Mouse (Mus musculus) R1 (cell line): Measurements from ENCODE around the gene Sh3gl1.
"Not testable (repeated sequence)": the region's sequence is repeated elsewhere in the genome, so short reads cannot be mapped to it uniquely, and the experiment has no call there.

Source experiments
- DNase-seq: peaks from one replicate; pipeline ENCODE4 v3.0.0-alpha.2; 2018; ENCODE audit warnings: low read depth, low spot score

Sh3gl1 gene

GRCm38 (mm10) chr17:56036176-56036900 lies at the start of gene Sh3gl1:
TSS of gene Sh3gl1 (minus strand) at chr17:56036635.
- DNase-seq = peak; percentile 97

- DNase-seq = peak; percentile 97
These were observed 44.5 kb upstream of the Sh3gl1 start for GRCm38 (mm10) chr17:56080781-56081585.

DNA sequence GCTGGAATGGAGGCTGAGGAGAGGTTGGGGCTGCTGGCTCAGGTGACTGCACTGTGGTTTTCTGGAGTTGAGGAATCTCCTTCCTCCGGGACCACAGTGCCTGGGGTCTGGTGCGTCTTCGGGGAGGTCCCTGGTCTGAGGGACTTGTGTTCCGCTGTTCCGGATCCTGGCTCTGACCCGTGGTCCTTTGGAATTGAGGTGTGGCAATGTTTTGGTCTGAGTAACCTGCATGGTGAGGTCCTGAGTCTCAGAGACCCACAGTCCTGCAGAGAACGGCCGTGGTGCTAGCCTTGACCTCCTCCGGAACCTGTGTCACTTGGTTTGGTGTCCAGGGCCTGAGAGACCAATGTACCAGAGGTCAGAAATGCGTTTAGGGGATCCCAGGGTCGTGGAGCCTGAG lies 43.5 kb upstream of the Sh3gl1 start:
- peak; percentile 35 for DNase-seq

- DNase-seq = peak; percentile 100
These were observed 42.7 kb upstream of the Sh3gl1 start, which contains the start of gene Hdgfl2 for GRCm38 (mm10) chr17:56078880-56079795. TSS of gene Hdgfl2 (plus strand) at chr17:56079634.

GRCm38 (mm10) chr17:56078361-56078760 lies 41.9 kb upstream of the Sh3gl1 start:
- DNase-seq = not testable (repeated sequence)

- no peak for DNase-seq
These were observed 41.1 kb upstream of the Sh3gl1 start for GRCm38 (mm10) chr17:56077523-56077922.

GRCm38 (mm10) chr17:56074827-56075208 lies 38.4 kb upstream of the Sh3gl1 start, which contains the start of gene Ubxn6:
TSS of gene Ubxn6 (minus strand) at chr17:56075028.
- DNase-seq = peak; percentile 98

- peak; percentile 93 for DNase-seq
These were observed 37.8 kb upstream of the Sh3gl1 start for GRCm38 (mm10) chr17:56074097-56074826.

DNA sequence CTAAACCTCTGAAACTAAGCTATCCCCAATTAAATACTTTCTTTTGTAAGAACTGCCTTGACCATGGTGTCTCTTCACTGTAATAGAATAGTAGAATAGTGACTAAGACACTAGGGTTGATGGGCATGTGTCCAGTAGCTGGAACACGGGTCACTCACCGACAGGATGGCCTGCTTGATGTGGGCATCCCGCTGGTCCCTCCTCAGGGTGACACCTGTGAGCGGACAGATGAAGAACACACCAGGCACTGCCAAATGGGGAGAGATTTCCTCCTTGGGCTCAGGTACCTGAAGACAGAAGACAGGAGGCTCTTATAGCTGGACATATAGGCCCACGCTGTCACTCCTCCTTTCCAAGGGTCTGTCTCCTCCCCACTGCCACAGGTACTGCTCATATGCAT lies 35.8 kb upstream of the Sh3gl1 start:
- no peak for DNase-seq

DNA sequence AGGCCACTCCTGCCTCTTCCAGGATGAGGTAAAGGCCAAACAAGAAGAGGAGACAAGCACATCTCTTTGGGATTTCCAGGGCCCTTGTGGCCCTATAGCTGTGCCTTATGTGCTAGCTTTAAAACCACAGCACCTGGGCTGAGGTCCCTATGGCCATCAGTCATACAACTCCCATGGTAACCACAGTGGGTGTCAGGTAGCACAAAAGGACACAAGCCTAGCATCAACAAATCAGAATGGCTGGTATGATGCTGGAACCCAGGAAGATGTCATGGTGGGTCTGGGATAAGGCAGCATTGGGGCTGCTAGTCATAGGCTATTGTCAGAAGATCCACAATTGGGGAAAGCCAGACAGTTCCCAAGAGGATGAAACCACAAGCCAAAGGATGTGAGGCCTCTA lies 34.7 kb upstream of the Sh3gl1 start:
- DNase-seq = no peak

- DNase-seq = peak; percentile 29
These were observed 32.6 kb upstream of the Sh3gl1 start for GRCm38 (mm10) chr17:56069066-56069465.

DNA sequence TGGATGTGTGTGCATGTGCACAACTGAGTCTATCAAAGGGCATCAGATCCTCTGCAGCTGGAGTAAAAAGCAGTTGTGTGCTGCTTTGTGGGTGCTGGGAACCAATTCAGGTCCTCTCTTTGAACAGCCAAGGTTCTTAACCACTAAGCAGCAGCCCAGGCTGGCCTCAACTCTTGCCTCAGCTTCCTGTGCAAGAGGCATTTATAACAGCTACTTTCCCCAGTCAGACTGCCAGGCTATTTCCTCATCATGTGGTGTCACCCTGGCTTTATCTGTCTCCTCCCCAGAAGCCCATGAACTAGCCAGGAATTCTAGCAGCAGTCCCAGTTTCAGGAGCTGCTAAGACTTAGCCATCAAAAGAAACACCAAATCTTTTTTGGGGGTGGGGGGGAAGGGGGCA lies 30.0 kb upstream of the Sh3gl1 start:
- DNase-seq = no peak

- DNase-seq = peak; percentile 39
These were observed 29.3 kb upstream of the Sh3gl1 start for GRCm38 (mm10) chr17:56065715-56066114.

GRCm38 (mm10) chr17:56062081-56062480 lies 25.6 kb upstream of the Sh3gl1 start:
- no peak for DNase-seq

- DNase-seq = peak; percentile 31
These were observed 21.1 kb upstream of the Sh3gl1 start for GRCm38 (mm10) chr17:56057381-56058120.

- DNase-seq = no peak
These were observed 19.7 kb upstream of the Sh3gl1 start for GRCm38 (mm10) chr17:56055945-56056678.

DNA sequence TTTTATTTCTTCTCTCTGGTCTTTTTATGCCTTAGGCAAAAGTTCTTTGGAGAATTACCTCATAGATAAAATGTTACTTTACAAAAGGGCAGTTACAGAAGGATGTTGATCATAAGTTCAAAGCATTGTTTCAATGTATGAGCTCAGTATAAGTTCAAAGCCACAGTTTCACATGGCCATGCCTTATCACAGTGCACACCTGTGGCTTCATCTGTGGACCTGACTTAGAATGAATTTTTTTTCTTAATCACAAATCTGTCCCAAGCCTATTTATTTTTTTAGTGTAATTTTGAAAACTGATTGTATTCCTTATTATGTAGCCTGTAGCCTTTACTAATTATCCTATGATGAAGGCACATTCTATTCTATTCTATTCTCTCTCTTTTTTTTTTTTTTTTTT lies 18.5 kb upstream of the Sh3gl1 start:
- no peak for DNase-seq

DNA sequence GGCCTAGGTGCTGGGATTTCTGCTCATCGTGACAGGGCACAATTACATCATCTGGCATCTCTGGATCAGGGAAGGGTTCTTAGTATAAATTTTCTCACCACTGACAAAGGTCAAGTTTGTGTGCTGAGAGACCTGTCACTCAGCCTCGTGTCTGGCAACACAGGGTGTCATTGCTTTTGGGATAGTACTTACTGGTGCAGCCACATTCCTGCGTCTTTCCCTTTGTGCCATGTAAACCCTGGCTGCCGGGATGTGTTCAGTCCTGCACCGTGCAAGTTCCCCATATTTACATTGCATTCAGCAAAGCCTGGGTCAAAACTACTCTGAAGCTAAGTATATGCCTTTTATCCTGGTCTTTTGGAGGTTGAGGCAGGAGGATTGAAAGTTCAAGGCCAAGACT lies 14.9 kb upstream of the Sh3gl1 start:
- no peak for DNase-seq

DNA sequence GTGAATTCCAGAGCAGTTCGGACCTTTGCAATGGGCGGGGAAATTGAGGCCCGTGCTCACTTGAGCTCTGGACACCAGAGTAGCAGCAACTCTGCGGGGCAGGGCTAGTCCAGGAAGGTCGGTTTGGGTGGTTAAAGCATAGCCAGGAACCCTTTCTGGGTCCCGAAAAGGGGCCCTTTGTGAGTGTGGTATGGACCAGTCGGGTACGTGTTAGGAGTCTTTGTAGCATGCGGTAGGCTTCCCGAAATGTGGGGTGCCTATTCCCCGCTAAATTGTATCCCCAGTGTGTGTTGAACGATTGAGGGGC lies 4.4 kb upstream of the Sh3gl1 start:
- DNase-seq = no peak
